20 mouse cellular contexts compared by ENCODE assay signal in genomic region chr1:36493299-36493698, GRCm38 (mm10). TPM values are rescaled to one million over a fixed set of nuclear protein-coding genes. Genes with fewer than 3 reads are reported as not detected.
"Had no signal": no experiment of that assay in that cellular context is flagged by ENCODE, and none has a peak within 500 bp of the region (broad histone marks: within the 10 kb centered on the region; RNA-seq: fewer than 3 reads in every experiment).

No protein-coding gene starts in this region.

- ATAC-seq: midbrain, embryonic 16.5 days had no signal

- DNase-seq: kidney, adult 2 months; kidney, postnatal 36 days; left cerebral cortex, postnatal 4 days; liver, embryonic 13.5 days; lung, adult 2 months; lung, postnatal 14 days; lung, postnatal 4 days; retina, postnatal 1 day; right cerebral cortex, postnatal 25 days; thymus, postnatal 25 days had no signal

- H3K27me3 ChIP-seq: limb, embryonic 13.5 days; liver, embryonic 13.5 days; midbrain, embryonic 12.5 days; neural tube, embryonic 13.5 days had no signal

- H3K4me3 ChIP-seq: limb, embryonic 13.5 days; liver, embryonic 13.5 days; midbrain, embryonic 12.5 days; myocyte; neural tube, embryonic 13.5 days had no signal

- H3K4me1 ChIP-seq: liver, embryonic 13.5 days; midbrain, embryonic 12.5 days; neural tube, embryonic 13.5 days had no signal

- H3K36me3 ChIP-seq: liver, embryonic 13.5 days; midbrain, embryonic 12.5 days; neural tube, embryonic 13.5 days had no signal

- H3K9me3 ChIP-seq: limb, embryonic 13.5 days; liver, embryonic 13.5 days; midbrain, embryonic 12.5 days; neural tube, embryonic 13.5 days had no signal

- H3K9ac ChIP-seq: limb, embryonic 13.5 days; liver, embryonic 13.5 days; midbrain, embryonic 12.5 days; neural tube, embryonic 13.5 days had no signal

- H3K27ac ChIP-seq: kidney, postnatal 0 days; limb, embryonic 13.5 days; liver, embryonic 13.5 days; midbrain, embryonic 12.5 days; neural tube, embryonic 13.5 days had no signal

- H3K4me2 ChIP-seq: limb, embryonic 13.5 days; liver, embryonic 13.5 days; midbrain, embryonic 12.5 days; neural tube, embryonic 13.5 days had no signal

RNA-seq across cellular contexts. Expression of gene Gm42417, which starts 45.9 kb away (rescaled TPM):
- polyA plus RNA-seq: kidney, adult 2 months; kidney, postnatal 0 days; liver, adult 2 months; liver, embryonic 13.5 days; liver, embryonic 16.5 days; lung, adult 2 months; midbrain, embryonic 12.5 days; spleen, adult 2 months; stomach, embryonic 16.5 days had no signal
